Mouse (Mus musculus) kidney, postnatal 0 days (tissue): ENCODE measurements around the gene Ap3b2. TPM values are rescaled to one million over a fixed set of nuclear protein-coding genes. Genes with fewer than 3 reads are reported as not detected.

Experiments
- ATAC-seq: fragments of 200-750 bp; cut with Nextera tagmentation; replicated peaks from 2 replicates; pipeline ENCODE4 v1.8.0; 2017; ENCODE audit warnings: low read depth, moderate number of reproducible peaks, moderate TSS enrichment, moderate library complexity; ENCODE audit not compliant: low FRiP score
- DNase-seq: peaks from one replicate; pipeline ENCODE4 v3.0.0-alpha.2; 2016; ENCODE audit warnings: low spot score
- H3K27ac ChIP-seq: fragments of 300-500 bp; sonication (generic); 2 replicates; pipeline ENCODE4 v1.5.1; 2014; ENCODE audit warnings: mild to moderate bottlenecking
- H3K27me3 ChIP-seq: fragments of 300-500 bp; sonication (generic); 2 replicates; pipeline ENCODE4 v1.6.1; 2014; ENCODE audit warnings: low read length, mixed read lengths; ENCODE audit not compliant: insufficient read depth
- H3K36me3 ChIP-seq: fragments of 300-500 bp; sonication (generic); 2 replicates; pipeline ENCODE4 v1.6.1; 2014; ENCODE audit warnings: low read length, mixed read lengths; ENCODE audit not compliant: insufficient read depth
- H3K4me1 ChIP-seq: fragments of 300-500 bp; sonication (generic); replicated peaks from 2 replicates; pipeline ENCODE4 v1.6.1; 2014; ENCODE audit warnings: antibody characterized with exemption, low read length, mixed read lengths; ENCODE audit not compliant: insufficient read depth
- H3K4me2 ChIP-seq: fragments of 300-500 bp; sonication (generic); 2 replicates; pipeline ENCODE4 v1.6.1; 2014; ENCODE audit warnings: mild to moderate bottlenecking, low read length, moderate library complexity, mixed read lengths
- H3K4me3 ChIP-seq: fragments of 300-500 bp; sonication (generic); replicated peaks from 2 replicates; pipeline ENCODE4 v1.5.1; 2014; ENCODE audit warnings: low read depth, low read length
- H3K9ac ChIP-seq: fragments of 300-500 bp; sonication (generic); 2 replicates; pipeline ENCODE4 v1.6.1; 2014; ENCODE audit warnings: low read depth, low read length
- H3K9me3 ChIP-seq: fragments of 300-500 bp; sonication (generic); replicated peaks from 2 replicates; pipeline ENCODE4 v1.6.1; 2016; ENCODE audit warnings: low read length, inconsistent platforms, mixed read lengths
- CTCF ChIP-seq: IDR thresholded peaks from 2 replicates; pipeline ENCODE4 v1.5.1; 2016; ENCODE audit warnings: antibody characterized with exemption, low read depth, mild to moderate bottlenecking, moderate library complexity
- WGBS: fragments of 180-500 bp; shearing (Covaris S2); extraction: QIAGEN DNeasy Blood & Tissue Kit; methylation state at CpG from one replicate; pipeline ENCODE4 v1.1.7; 2014; 5-methylcytosine and 5-hydroxymethylcytosine counted together
- polyA plus RNA-seq: library from polyadenylated mRNA; unstranded; fragments of >200 nt; fragmentation: Nextera tagmentation; extraction: Ambion mirVana; gene quantifications from 2 replicates; pipeline ENCODE4 v1.2.1, GENCODE M21; 2015

Ap3b2 gene
- polyA plus RNA-seq, 1 experiment from 2014 or later: 0.26 TPM

- Histone ChIP-seq H3K27ac (no peak overlapping the region), H3K9ac (no peak overlapping the region), H3K36me3 (no peaks in the 10 kb centered on the region), H3K4me2 (no peak overlapping the region), H3K9me3 (no peaks in the 10 kb centered on the region), H3K4me3 (no peak overlapping the region), H3K27me3 (no peaks in the 10 kb centered on the region), H3K4me1 (no peaks in the 10 kb centered on the region)
- no peak for DNase-seq
- peak; percentile 65 for ATAC-seq
- no peak for TF ChIP-seq CTCF
- WGBS: 39% methylated on average over 13 of the region's 13 CpGs
Measured at GRCm38 (mm10) chr7:81514906-81515590, 21.3 kb upstream of the Ap3b2 start.

GRCm38 (mm10) chr7:81501050-81501449 is 7.3 kb upstream of the Ap3b2 start:
- no peak for ATAC-seq
- no peaks in the 10 kb centered on the region for H3K36me3 ChIP-seq
- TF ChIP-seq CTCF: no peak
- no peaks in the 10 kb centered on the region for H3K9me3 ChIP-seq
- no peak overlapping the region for H3K4me3 ChIP-seq
- H3K9ac ChIP-seq: no peak overlapping the region
- H3K27me3 ChIP-seq: no peaks in the 10 kb centered on the region
- H3K4me2 ChIP-seq: no peak overlapping the region
- 62% methylated on average over 2 of the region's 2 CpGs for WGBS
- no peak overlapping the region for H3K27ac ChIP-seq
- DNase-seq: no peak
- H3K4me1 ChIP-seq: no peaks in the 10 kb centered on the region

- Histone ChIP-seq H3K27ac (no peak within 1 kb of the TSS), H3K27me3 (0 out of 2 replicates have a peak, but pooled peaks cover 3% of the 10 kb centered on the region), H3K4me1 (no peaks in the 10 kb centered on the region), H3K36me3 (no peaks in the 10 kb centered on the region), H3K9ac (no peak within 1 kb of the TSS), H3K9me3 (no peaks in the 10 kb centered on the region), H3K4me2 (no peak within 1 kb of the TSS), H3K4me3 (no peak within 1 kb of the TSS)
- DNase-seq: no peak
- ATAC-seq: no peak
- 63% methylated on average over 7 of the region's 7 CpGs for WGBS
- TF ChIP-seq CTCF: no peak
Measured at GRCm38 (mm10) chr7:81498181-81498580, 4.5 kb upstream of the Ap3b2 start, which contains the start of gene BC048679. BC048679 (minus strand) TSS chr7:81498281.

GRCm38 (mm10) chr7:81497171-81497570 is 3.4 kb upstream of the Ap3b2 start:
- H3K9me3 ChIP-seq: no peaks in the 10 kb centered on the region
- WGBS: 29% methylated on average over 6 of the region's 6 CpGs
- no peaks in the 10 kb centered on the region for H3K4me1 ChIP-seq
- H3K36me3 ChIP-seq: no peaks in the 10 kb centered on the region
- H3K27me3 ChIP-seq: 0 out of 2 replicates have a peak, but pooled peaks cover 3% of the 10 kb centered on the region
- H3K4me2 ChIP-seq: no peak overlapping the region
- no peak overlapping the region for H3K9ac ChIP-seq
- DNase-seq: no peak
- no peak overlapping the region for H3K4me3 ChIP-seq
- no peak for TF ChIP-seq CTCF
- ATAC-seq: no peak
- H3K27ac ChIP-seq: no peak overlapping the region

- ATAC-seq: no peak
- H3K9ac ChIP-seq: no peak overlapping the region
- H3K27ac ChIP-seq: no peak overlapping the region
- DNase-seq: no peak
- H3K36me3 ChIP-seq: no peaks in the 10 kb centered on the region
- no peaks in the 10 kb centered on the region for H3K9me3 ChIP-seq
- TF ChIP-seq CTCF: no peak
- WGBS: 44% methylated on average over 9 of the region's 9 CpGs
- peak overlapping the region; percentile 80; the same call in 1 of the 2 replicates for H3K4me2 ChIP-seq
- 0 out of 2 replicates have a peak, but pooled peaks cover 3% of the 10 kb centered on the region for H3K27me3 ChIP-seq
- H3K4me1 ChIP-seq: no peaks in the 10 kb centered on the region
- no peak overlapping the region for H3K4me3 ChIP-seq
Measured at GRCm38 (mm10) chr7:81492628-81493027, 1.1 kb downstream of the Ap3b2 start.

- Histone ChIP-seq H3K4me1 (no peaks in the 10 kb centered on the region), H3K4me3 (no peak overlapping the region), H3K9me3 (no peaks in the 10 kb centered on the region), H3K27ac (no peak overlapping the region), H3K36me3 (no peaks in the 10 kb centered on the region), H3K9ac (no peak overlapping the region), H3K27me3 (0 out of 2 replicates have a peak, but pooled peaks cover 3% of the 10 kb centered on the region), H3K4me2 (no peak overlapping the region)
- ATAC-seq: no peak
- no peak for TF ChIP-seq CTCF
- WGBS: 10% methylated on average over 9 of the region's 9 CpGs
- peak; percentile 39 for DNase-seq
Measured at GRCm38 (mm10) chr7:81489649-81490048, 4.1 kb downstream of the Ap3b2 start.
